Mouse (Mus musculus) megakaryocyte progenitor cell, adult 5-6 weeks (primary cell): Measurements from ENCODE around the gene Vmn2r56. TPM values are rescaled to one million over a fixed set of nuclear protein-coding genes. Genes with fewer than 3 reads are reported as not detected.
"Not testable (repeated sequence)": the region's sequence is repeated elsewhere in the genome, so short reads cannot be mapped to it uniquely, and the experiment has no call there.

Experiments
- ATAC-seq: replicated peaks from 2 replicates; pipeline ENCODE4 v1.8.0; 2016; ENCODE audit warnings: mild to moderate bottlenecking, moderate TSS enrichment, inconsistent platforms; ENCODE audit not compliant: poor library complexity
- total RNA-seq, 2 experiments: library from RNA; stranded (forward) in 1 of 2; stranded (reverse) in 1 of 2; fragments of 157-497, 149-512 nt in 1 of 2; fragments of 200-1000 nt in 1 of 2; gene quantifications; 2 replicates each; pipeline versions ENCODE4 v1.2.3 to v1.2.4; 2015 to 2017

Gene Vmn2r56
- not detected in 2 replicates for total RNA-seq (2015)
- not detected in 2 replicates for total RNA-seq (2017)

DNA sequence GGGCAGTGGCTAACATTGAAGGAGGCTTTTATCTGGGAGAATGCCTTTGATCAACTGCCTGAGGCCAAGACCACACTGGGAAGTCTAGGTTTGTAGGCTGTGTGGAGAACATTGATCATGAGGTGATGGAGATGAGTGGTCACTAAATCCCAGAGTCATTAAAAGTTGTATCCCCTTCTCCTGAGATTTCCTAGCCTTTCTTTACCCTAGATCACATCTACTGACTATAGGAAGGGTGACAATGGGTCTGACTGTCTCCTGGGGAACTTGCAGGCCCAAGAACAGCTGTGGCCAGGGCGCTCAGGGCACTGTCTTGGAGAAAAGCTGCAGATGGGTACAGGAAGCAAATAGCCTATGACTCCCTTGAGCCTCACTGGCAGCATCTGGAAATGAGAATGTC lies at the start of gene Vmn2r56:
Gene Vmn2r56, minus strand, starts transcription at position 101 of the 400 bp plus-strand sequence.
- no peak for ATAC-seq

- ATAC-seq: peak; percentile 95
Measured at GRCm38 (mm10) chr7:12780151-12780830, 45.5 kb upstream of the Vmn2r56 start.

DNA sequence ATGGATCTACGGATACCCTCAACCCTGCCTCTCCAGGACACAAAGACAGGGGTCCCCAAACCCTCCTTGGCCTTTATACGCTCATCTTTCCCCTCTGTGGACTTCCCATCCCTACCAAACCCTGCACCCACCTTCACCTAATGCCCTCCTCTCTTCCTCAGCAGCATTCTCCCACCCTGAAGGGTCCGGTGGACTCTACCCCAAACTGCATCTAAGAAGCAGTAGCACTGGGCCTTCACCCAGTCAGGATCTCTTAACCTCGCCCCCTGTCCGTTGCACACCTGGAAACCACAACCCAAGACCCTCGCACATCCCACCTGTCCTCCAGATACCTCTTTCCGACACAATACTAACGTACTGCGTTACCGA lies 45.0 kb upstream of the Vmn2r56 start:
- 0 out of 2 replicates have a peak, but pooled peaks have one; percentile 0 for ATAC-seq

- no peak for ATAC-seq
Measured at GRCm38 (mm10) chr7:12779141-12779540, 44.3 kb upstream of the Vmn2r56 start.

DNA sequence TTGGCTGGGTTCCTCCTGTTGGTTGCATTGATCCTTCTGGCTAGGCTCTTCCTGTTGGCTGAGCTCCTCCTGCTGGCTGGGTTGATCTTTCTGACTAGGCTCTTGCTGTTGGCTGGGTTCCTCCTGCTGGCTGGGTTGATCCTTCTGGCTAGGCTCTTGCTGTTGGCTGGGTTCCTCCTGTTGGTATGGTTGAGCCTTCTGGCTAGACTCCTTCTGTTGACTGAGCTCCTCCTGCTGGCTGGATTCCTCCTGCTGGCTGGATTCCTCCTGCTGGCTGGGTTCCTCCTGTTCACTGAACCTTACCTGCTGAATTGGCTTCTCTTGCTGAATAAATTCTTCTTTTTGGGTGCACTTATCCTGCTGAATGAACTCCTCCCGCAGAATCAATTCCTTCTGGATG lies 39.8 kb upstream of the Vmn2r56 start:
- ATAC-seq: no peak

GRCm38 (mm10) chr7:12774111-12774510 lies 39.3 kb upstream of the Vmn2r56 start:
- no peak for ATAC-seq

DNA sequence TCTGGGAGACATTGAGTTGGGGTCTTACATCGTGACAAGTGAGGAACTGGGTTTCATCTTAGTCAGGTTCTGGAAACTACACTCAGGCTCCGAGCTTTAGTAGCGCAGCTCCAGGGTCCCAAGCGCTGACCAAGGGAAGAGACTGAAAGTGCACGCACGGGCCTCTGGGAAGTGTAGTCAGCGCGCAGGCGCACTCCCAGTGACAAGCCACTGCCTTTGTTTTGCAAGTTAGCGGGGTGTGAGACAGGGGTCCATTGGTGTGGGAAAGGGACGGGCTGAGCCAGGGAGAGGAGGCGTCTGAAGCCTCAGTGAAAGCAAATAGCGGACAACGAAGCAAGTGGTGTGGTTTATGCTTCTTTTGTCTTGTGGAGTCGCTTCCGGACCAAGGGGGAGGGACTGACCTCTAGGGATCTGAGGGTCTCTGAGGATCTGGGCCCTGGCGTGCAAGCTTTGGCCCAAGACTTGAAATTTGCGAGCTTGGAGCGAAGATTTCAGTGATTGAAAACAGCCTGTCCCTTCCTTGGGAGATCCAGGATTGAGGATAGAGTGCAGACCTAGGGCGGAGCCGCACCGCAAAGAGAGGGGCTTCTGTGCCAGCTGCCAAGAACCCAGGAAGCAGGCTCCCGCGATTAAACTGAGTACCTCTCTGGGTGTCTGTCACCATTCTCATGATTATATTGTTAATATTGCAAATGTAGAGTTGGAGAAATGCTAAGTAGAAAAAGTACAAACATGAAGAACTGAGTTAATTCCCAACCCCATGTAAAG lies 14.8 kb upstream of the Vmn2r56 start:
- 0 out of 2 replicates have a peak, but pooled peaks have one; percentile 9 for ATAC-seq

- ATAC-seq: not testable (repeated sequence)
Measured at GRCm38 (mm10) chr7:12684903-12685302, 49.9 kb downstream of the Vmn2r56 start, which contains the start of gene Vmn2r55. TSS of gene Vmn2r55 (minus strand) at chr7:12685003.

- not testable (repeated sequence) for ATAC-seq
Measured at GRCm38 (mm10) chr7:12640219-12640618, 94.6 kb downstream of the Vmn2r56 start, which contains the start of gene Vmn2r54. TSS of gene Vmn2r54 (minus strand) at chr7:12640319.

Other genes with a start within 250 kb of the Vmn2r56 start
- not detected in 2 replicates for gene 2900092C05Rik, start 222.5 kb downstream of the Vmn2r56 start, total RNA-seq (2015)
- not detected in 2 replicates for gene 2900092C05Rik, start 222.5 kb downstream of the Vmn2r56 start, total RNA-seq (2017)
- 0.02 TPM in 2 replicates for gene Vmn2r53, start 126.2 kb downstream of the Vmn2r56 start, total RNA-seq (2015)
- not detected in 2 replicates for gene Vmn2r53, start 126.2 kb downstream of the Vmn2r56 start, total RNA-seq (2017)
- gene Vmn2r54, start 94.7 kb downstream of the Vmn2r56 start, total RNA-seq (2015): not detected in 2 replicates
- gene Vmn2r54, start 94.7 kb downstream of the Vmn2r56 start, total RNA-seq (2017): not detected in 2 replicates
- not detected in 2 replicates for gene Vmn2r55, start 50.0 kb downstream of the Vmn2r56 start, total RNA-seq (2015)
- gene Vmn2r55, start 50.0 kb downstream of the Vmn2r56 start, total RNA-seq (2017): not detected in 2 replicates
- gene Zscan18, start 68.6 kb upstream of the Vmn2r56 start, total RNA-seq (2015): 0.95 and 2.0 TPM in 2 replicates
- 1.1 and 1.7 TPM in 2 replicates for gene Zscan18, start 68.6 kb upstream of the Vmn2r56 start, total RNA-seq (2017)
- gene Zfp329, start 83.9 kb upstream of the Vmn2r56 start, total RNA-seq (2015): 6.5 and 7.5 TPM in 2 replicates
- 6.2 and 7.8 TPM in 2 replicates for gene Zfp329, start 83.9 kb upstream of the Vmn2r56 start, total RNA-seq (2017)
- gene Zfp110, start 99.8 kb upstream of the Vmn2r56 start, total RNA-seq (2015): 26.4 and 30.9 TPM in 2 replicates
- gene Zfp110, start 99.8 kb upstream of the Vmn2r56 start, total RNA-seq (2017): 31.2 and 36.8 TPM in 2 replicates
- gene Zfp128, start 146.2 kb upstream of the Vmn2r56 start, total RNA-seq (2015): 3.2 and 5.9 TPM in 2 replicates
- 2.0 and 2.7 TPM in 2 replicates for gene Zfp128, start 146.2 kb upstream of the Vmn2r56 start, total RNA-seq (2017)
- 20.6 and 22.2 TPM in 2 replicates for gene Zscan22, start 162.8 kb upstream of the Vmn2r56 start, total RNA-seq (2015)
- gene Zscan22, start 162.8 kb upstream of the Vmn2r56 start, total RNA-seq (2017): 6.4 and 8.2 TPM in 2 replicates
- 3,071 and 3,115 TPM in 2 replicates for gene Rps5, start 187.3 kb upstream of the Vmn2r56 start, total RNA-seq (2015)
- 1,264 and 1,790 TPM in 2 replicates for gene Rps5, start 187.3 kb upstream of the Vmn2r56 start, total RNA-seq (2017)
- 0.76 and 1.0 TPM in 2 replicates for gene Rnf225, start 192.4 kb upstream of the Vmn2r56 start, total RNA-seq (2015)
- gene Rnf225, start 192.4 kb upstream of the Vmn2r56 start, total RNA-seq (2017): 0.57 and 0.62 TPM in 2 replicates
- gene Zfp324, start 230.8 kb upstream of the Vmn2r56 start, total RNA-seq (2015): 3.9 and 4.0 TPM in 2 replicates
- 6.5 and 8.5 TPM in 2 replicates for gene Zfp324, start 230.8 kb upstream of the Vmn2r56 start, total RNA-seq (2017)
- 3.1 and 4.4 TPM in 2 replicates for gene Zfp446, start 242.8 kb upstream of the Vmn2r56 start, total RNA-seq (2015)
- gene Zfp446, start 242.8 kb upstream of the Vmn2r56 start, total RNA-seq (2017): 2.6 and 3.3 TPM in 2 replicates